Mouse (Mus musculus) layer of hippocampus, postnatal 10 days (tissue): ENCODE measurements at regions not wholly inside any gene's neighbourhood (a gene's known extent, or its start where the extent isn't known, plus 50 kb on each side); places are given as distances from the start of the nearest gene placed in this dataset.
A peak's percentile ranks its signal among the peaks of the same experiment; 100 is the strongest.

Experiments
- DNase-seq, 2 experiments: peaks; one replicate each; pipeline ENCODE4 v3.0.0; 2021; ENCODE audit warnings: low spot score in 2 of 2

DNA sequence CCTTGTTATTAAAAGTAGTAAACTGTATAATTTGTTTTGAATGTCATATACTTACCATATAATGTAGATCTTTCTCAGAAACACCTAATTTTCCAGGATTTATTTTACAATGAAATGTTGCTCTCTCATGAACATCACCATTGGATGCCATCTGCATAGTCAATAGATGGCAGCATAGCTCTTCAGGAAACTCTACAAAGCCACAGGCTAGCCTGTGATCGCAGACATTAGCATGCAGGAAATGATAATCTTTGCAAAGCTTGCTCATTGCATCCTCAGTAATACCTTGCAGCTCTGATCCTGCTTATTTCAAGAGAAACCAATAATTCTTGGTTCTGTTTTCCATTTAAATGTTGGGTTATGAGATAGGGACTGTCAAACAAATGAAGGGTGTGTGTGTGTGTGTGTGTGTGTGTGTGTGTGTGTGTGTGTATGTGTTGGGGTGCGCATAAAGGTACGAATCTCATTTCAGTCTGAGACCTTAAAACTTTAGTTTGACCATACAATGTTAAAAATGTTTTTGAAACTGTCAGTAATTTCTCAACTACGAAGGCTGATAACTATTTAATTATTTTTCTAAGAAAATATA, 1595.1 kb upstream of the Pcdh10 start:
- peak; percentile 8 to 27 for DNase-seq

DNA sequence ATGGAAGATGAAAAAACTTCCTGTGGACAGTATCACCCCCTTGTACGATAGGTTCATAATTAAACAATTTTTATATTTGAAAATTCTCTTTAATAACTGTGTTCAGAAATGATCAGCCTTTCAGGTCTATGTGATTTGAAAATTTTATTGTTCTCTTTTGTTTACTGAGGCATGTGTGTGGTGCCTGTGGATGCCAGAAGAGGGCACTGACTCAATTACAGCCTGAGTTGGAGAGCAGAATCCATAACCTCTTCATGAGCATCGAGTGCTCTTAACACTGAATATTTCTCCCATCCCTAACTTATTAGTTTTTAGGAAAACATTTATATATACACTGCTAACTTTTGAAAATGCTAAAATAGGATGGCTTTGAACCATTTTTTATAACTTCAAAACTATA, 1594.0 kb upstream of the Pcdh10 start:
- no peak for DNase-seq
